Mouse (Mus musculus): Measurements from ENCODE around the gene Aaas.
A peak's percentile ranks its signal among the peaks of the same experiment; 100 is the strongest.

DNA sequence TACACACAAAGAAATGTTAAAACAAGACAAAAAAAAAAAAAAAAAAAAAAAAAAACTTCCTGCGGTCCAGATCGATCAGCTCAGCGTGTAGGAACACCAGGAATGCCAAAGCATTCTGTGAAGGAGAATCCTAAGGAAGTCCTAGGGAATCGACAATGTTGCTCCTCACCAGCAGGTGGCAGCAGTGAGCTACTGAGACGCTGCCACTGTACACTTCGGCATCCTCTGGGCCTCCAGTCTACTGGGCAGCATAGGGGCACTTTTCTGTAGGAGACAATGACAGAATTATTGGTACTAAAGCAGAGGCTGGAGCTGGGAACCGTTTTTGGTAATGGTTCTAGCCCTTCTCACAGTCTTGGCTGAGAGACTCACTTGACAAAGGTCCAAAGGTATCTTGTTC lies 31.0 kb upstream of the Aaas start:
- TF ChIP-seq POLR2A (IDR thresholded peaks at IDR 0.05; ENCODE audit: low read depth, low read length), result no peak
- TF ChIP-seq CTCF (IDR thresholded peaks at IDR 0.05; ENCODE audit: extremely low read depth, insufficient read depth, insufficient read length, insufficient replicate concordance), result peak; percentile 93; the same call in 1 of the 2 replicates

All from spleen, adult 2 months (tissue).